Mouse (Mus musculus): ENCODE results near the gene Zfp292. TPM values are rescaled to one million over a fixed set of nuclear protein-coding genes. Genes with fewer than 3 reads are reported as not detected.

Zfp292 gene
- total RNA-seq, 2 experiments from 2014 or later: 21.4 to 22.4 TPM

DNA sequence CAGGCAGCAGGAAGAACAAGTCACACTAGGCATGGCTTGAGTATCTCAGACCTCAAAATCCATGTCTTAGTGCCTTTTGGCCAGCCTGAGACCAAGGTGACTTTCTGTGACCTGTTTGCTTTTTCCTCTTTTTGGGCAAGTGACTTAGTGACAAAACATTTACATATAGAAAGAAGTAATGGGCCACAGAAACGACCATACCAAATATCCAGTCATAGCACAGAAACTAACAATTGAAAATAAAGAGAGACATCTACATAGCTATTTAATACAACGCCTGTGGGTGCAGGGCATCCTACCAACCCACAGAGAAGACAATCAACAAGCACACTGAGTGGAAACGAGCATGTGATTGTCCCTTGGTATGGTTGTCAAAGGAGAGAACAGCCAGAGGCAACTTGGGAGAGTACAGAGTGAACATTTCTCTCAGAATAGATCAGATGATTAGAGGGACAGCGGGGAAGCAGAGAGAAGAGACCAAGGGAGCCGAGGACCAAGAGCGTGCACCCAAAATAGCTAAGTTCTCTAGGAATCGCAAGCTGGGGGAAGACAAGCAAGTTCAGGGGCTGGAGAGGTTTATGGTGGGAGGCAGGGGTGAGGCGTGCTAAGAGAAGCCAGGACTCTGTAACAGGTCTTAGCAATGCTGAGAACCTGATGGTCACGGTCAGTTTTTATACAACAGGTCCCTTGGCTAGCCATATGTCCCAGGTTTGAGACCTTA lies 3.0 kb upstream of the Zfp292 start:
- DNase-seq: no peak
- intact Hi-C loops (cut with DNase I): loop anchor here (5.0 to 10.0 kb wide), 2 partner anchors 201 to 333 kb away; partner anchors contain the start of genes Akirin2 and Slc35a1

DNA sequence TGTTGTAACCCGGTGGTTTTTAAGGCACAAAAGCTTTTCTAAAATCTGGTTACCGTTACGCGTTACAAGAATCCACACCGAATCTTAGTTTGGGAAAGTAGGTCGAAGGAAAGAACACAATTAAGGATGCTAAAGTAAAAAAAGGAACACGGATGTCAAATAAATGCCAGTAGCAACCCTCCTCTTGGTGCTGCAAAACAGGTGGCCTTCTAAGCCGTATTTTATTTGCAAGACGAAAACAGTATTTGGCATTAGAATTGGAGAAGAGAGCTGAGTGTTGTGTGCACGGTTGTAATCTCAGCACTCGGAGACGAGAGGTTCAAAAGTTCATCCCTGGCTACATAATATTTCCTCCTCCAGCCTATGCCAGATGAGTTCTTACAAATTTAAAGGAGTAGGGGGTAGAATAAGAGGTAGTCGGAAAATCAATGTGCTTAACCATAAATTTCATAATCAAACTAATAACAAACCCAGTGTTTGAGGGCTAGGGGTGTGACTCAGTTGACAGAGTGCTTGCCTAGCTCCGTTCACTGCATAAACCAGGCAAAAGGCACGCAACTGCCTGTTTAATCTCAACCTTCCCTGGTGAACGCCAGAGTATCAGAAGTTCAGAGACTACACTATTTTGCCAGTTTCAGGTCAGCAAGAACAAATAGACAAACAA lies 738 bp upstream of the Zfp292 start:
- intact Hi-C loops (cut with DNase I): loop anchor here (2.0 to 10.0 kb wide), 3 partner anchors 71 to 199 kb away; partner anchors contain the start of genes Slc35a1 and Smim8
- no peak for DNase-seq

GRCm38 (mm10) chr4:34882291-34882769 lies 430 bp downstream of the Zfp292 start:
- intact Hi-C loops (cut with DNase I): loop anchor here (2.0 to 10.0 kb wide), 3 partner anchors 70 to 198 kb away; partner anchors contain the start of genes Slc35a1 and Smim8
- peak; percentile 67 to 71 for DNase-seq

DNA sequence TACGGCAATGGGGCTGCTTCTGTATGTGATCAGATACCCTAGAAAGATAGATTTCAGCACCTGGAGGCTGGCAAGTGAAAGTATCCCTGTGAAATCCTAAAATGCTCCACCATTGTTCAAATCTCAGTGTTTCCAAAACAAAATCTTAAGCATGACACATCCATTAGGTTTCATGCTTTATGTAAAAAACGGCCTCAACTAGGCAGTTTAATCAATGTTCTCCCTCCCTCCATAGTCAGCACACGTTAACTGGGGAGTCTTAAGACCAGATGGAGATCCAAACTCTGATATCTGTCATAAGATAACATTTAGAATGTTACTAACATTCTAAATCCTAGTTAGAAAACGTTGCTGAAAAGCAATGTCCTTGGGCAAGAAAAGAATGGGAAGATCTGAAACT lies 909 bp downstream of the Zfp292 start:
- intact Hi-C loops (cut with DNase I): loop anchor here (2.0 to 10.0 kb wide), 3 partner anchors 70 to 197 kb away; partner anchors contain the start of genes Slc35a1 and Smim8
- no peak for DNase-seq

GRCm38 (mm10) chr4:34880921-34881650 lies 1.7 kb downstream of the Zfp292 start:
- no peak for DNase-seq
- intact Hi-C loops (cut with DNase I): loop anchor here (5.0 to 10.0 kb wide), 2 partner anchors 69 to 196 kb away; partner anchors contain the start of gene Slc35a1

DNA sequence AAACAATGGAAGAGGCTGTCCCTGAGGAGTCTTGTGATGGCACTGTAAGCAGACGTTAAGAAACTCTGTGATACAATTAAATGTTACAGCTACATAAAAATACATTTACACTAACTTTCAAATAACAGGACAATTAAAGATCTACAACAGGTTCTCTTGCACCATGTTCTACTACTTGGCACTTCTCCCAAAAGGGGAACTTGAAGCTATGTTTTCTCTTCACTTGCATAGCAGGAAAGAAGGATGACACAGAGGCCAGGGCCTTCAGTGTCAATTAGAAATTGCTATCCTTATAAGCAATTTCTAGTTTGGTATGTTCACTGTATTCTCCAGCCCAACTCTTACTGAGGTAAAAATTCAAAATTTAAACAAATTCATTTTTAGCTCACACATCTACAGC lies 8.5 kb downstream of the Zfp292 start:
- intact Hi-C loops (cut with DNase I): no loop called here
- no peak for DNase-seq

- intact Hi-C loops (cut with DNase I): loop anchor here (2.0 kb wide), 1 partner anchor 14 kb away; no protein-coding TSS in a partner anchor
- DNase-seq: peak; percentile 58
Observed at GRCm38 (mm10) chr4:34872896-34873495, 9.8 kb downstream of the Zfp292 start.

GRCm38 (mm10) chr4:34869813-34870212 lies 12.9 kb downstream of the Zfp292 start:
- no peak for DNase-seq
- intact Hi-C loops (cut with DNase I): no loop called here

DNA sequence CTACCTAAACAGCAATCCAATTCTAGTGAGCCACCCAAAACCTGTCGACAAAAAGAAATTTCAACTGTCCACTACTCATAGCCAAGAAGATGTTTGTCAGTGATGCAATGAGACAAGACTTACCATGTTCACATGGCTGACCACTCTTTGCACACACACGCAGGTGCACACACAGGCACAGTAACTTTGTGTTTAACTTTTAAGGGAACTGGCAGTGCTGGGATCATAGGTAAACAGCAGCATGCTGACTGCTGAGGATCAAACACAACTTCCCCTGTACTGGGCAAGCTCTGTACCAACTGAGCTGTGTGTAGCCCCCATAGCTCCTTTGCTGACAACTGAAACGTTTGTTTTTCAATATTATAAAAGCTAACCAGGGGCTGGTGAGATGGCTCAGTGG lies 21.3 kb downstream of the Zfp292 start:
- intact Hi-C loops (cut with DNase I): no loop called here
- no peak for DNase-seq

DNA sequence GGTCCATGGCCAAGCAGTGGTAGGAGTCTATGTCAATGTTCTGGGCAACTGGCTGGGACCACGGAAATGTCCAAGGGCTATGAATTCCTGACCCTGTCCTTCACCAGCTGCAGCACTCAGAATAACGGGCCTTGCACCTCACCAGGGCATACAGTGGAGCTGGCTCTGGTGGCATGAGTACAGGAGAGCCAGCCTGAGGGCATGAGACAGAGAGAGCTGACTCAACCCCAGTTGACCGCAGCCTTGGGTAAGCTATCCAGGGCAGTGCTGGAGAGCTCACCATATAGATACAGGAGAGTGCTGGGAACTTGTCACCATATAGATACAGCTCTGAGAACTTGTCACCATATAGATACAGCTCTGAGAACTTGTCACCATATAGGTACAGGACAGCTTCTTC lies 23.3 kb downstream of the Zfp292 start:
- no peak for DNase-seq
- intact Hi-C loops (cut with DNase I): loop anchor here (2.0 kb wide), 1 partner anchor 13 kb away; no protein-coding TSS in a partner anchor

DNA sequence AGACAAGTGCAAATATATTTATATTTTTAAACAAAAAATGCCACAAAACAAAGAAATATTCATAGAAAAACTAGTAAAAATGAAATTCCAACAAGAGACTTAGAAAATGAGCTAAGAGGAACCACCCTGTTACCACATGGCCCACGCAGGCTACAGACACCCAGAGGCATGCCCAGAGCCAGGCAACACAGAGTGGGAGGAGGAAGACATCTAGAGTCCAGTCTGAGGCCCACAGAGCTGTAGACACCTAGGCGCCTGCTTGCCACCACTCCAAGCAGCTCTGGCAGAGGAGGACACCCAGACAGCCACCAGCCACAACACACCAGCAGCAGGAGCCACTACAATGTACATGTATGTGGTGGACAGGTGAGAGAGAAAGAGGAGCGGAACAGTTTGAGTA lies 23.9 kb downstream of the Zfp292 start:
- intact Hi-C loops (cut with DNase I): loop anchor here (2.0 kb wide), 1 partner anchor 14 kb away; no protein-coding TSS in a partner anchor
- DNase-seq: no peak

DNA sequence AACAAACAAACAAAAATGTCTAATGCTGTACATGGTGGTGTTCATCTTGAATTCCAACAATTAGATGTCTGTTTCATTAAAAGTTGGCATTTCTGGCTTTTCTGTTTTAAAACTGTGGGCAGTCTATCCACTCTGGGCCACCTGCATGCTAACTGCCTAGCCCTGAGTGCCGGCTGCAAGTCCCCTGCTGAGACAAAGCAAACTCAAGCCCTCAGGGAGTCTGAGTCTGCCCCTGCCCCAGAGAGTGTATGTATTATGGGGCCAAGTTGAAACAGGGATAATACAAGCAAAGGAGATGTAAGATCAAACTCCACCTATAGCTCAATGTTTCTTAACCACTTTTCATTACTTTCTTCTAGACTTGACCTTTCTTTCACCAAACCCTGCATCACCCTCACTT lies 26.8 kb downstream of the Zfp292 start:
- intact Hi-C loops (cut with DNase I): no loop called here
- DNase-seq: no peak

DNA sequence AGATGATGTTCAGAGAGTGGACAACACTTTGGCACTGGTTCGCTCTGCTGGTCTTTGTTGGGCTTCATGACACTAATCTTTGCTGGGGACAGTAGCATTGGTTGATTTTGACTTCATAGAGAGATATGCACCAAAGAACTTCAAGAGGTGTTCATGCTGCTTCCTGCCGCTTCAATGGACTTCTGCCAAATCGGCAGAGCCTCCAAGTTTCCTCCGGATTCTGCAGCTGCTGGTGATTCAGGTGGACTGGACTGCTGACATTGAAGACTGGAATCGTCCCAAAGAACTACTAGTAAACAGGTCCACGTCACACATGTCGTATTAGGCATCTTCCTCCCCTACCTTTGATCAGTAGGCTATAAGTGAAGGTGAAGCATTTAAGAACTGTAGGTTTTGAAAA lies 30.7 kb downstream of the Zfp292 start:
- peak; percentile 17 to 18 for DNase-seq

GRCm38 (mm10) chr4:34850156-34850555 lies 32.6 kb downstream of the Zfp292 start:
- intact Hi-C loops (cut with DNase I): no loop called here
- DNase-seq: no peak

More for the DNA sequence above, 30.7 kb downstream of the Zfp292 start:
- intact Hi-C loops (cut with DNase I): no loop called here

GRCm38 (mm10) chr4:34847679-34848309 lies 35.0 kb downstream of the Zfp292 start:
- intact Hi-C loops (cut with DNase I): no loop called here
- no peak for DNase-seq

DNA sequence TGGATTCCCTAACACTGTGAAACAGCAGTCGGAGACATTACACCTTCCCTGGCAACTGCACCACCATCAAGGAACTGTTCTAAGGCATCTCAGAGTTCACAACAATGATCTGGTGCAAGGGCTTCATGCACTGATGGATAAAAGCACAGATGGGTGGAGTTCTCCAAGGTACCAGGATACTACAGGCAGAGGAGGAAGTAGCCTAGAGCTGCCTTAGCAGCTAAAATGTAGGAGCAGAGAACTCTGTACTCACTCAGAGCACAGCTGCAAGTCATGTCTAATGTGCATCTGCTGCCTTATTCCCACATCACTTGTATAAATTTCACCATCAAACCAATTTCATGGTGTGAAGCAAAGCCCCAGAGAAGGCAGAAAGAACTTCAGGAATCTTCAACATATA lies 38.9 kb downstream of the Zfp292 start:
- intact Hi-C loops (cut with DNase I): loop anchor here (5.0 kb wide), 1 partner anchor 33 kb away; no protein-coding TSS in a partner anchor
- DNase-seq: no peak

- DNase-seq: no peak
- intact Hi-C loops (cut with DNase I): loop anchor here (5.0 kb wide), 1 partner anchor 34 kb away; no protein-coding TSS in a partner anchor
Observed at GRCm38 (mm10) chr4:34842826-34843225, 39.9 kb downstream of the Zfp292 start.

GRCm38 (mm10) chr4:34831496-34831895 lies 51.3 kb downstream of the Zfp292 start:
- no peak for DNase-seq
- intact Hi-C loops (cut with DNase I): no loop called here

DNA sequence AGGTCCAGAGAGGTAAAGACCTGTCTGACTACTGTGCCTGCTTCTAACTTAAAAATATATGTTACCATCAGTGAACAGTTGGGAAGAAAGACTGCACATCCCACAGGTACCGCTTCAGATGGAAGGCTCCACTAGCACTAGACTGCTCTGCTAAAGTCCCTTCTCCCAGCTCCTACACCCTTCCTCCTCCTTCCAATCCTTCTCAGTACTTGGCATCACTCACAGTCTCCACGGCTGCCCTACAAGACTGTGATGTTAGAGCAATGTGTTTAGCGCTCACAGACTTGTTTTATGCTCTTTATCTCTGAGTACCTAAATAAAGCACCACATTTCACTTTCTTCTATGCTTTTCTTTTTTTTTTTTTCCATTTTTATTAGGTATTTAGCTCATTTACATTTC lies 53.3 kb downstream of the Zfp292 start:
- no peak for DNase-seq
- intact Hi-C loops (cut with DNase I): no loop called here

DNA sequence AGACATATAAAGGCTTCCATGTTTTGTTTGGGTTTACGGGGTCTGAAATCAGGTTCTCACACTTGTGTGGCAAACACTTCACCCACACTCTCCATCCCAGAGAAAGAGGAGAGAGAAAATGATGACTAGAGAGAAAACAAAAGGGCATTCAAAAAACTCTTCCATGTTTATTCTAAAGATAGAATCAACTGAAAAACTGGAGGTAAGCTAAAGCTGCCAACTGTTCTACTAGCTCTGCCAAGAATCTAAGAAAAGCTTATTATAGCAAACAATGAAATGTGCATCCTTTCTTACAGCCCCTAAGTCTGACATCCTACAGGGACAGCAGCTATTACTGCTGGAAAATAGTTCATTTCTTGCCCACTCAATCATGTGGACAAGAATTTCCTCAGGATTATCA lies 58.9 kb downstream of the Zfp292 start:
- intact Hi-C loops (cut with DNase I): no loop called here
- peak in 1 of 2 experiments; percentile 5 for DNase-seq

Measured in heart, postnatal 10 days (tissue).